Mouse (Mus musculus) ES-Bruce4 (cell line): Measurements from ENCODE around the gene Rab5c. TPM values are rescaled to one million over a fixed set of nuclear protein-coding genes. Genes with fewer than 3 reads are reported as not detected.
A peak's percentile ranks its signal among the peaks of the same experiment; 100 is the strongest.

Source experiments
- H3K27ac ChIP-seq: 2 replicates; pipeline ENCODE4 v1.5.1; 2012; ENCODE audit warnings: low read length, inconsistent platforms; ENCODE audit not compliant: insufficient read depth
- H3K27me3 ChIP-seq: 2 replicates; pipeline ENCODE4 v1.6.1; 2012; ENCODE audit warnings: mild to moderate bottlenecking, low read length, inconsistent platforms; ENCODE audit not compliant: control insufficient read depth, poor library complexity, insufficient read depth, severe bottlenecking
- H3K36me3 ChIP-seq: 2 replicates; pipeline ENCODE4 v1.6.1; 2012; ENCODE audit warnings: inconsistent platforms, mild to moderate bottlenecking, low read length, moderate library complexity; ENCODE audit not compliant: control insufficient read depth, poor library complexity, insufficient read depth, severe bottlenecking
- H3K4me1 ChIP-seq: one replicate; pipeline ENCODE4 v1.8.1; 2011; ENCODE audit warnings: low read length; ENCODE audit not compliant: control insufficient read depth, insufficient read depth
- H3K4me3 ChIP-seq: 2 replicates; pipeline ENCODE4 v1.5.1; 2011; ENCODE audit warnings: low read depth, mild to moderate bottlenecking, low read length
- H3K9ac ChIP-seq: 2 replicates; pipeline ENCODE4 v1.6.1; 2012; ENCODE audit warnings: low read depth, mild to moderate bottlenecking, inconsistent platforms; ENCODE audit not compliant: poor library complexity, severe bottlenecking
- H3K9me3 ChIP-seq: replicated peaks from 2 replicates; pipeline ENCODE4 v1.6.1; 2012; ENCODE audit warnings: mild to moderate bottlenecking, low read length, inconsistent platforms; ENCODE audit not compliant: control insufficient read depth, poor library complexity, insufficient read depth, severe bottlenecking
- CTCF ChIP-seq: IDR thresholded peaks from one replicate; pipeline ENCODE4 v1.8.1; 2011; ENCODE audit warnings: low read depth, low read length
- EP300 ChIP-seq: IDR thresholded peaks from 2 replicates; pipeline ENCODE4 v1.6.1; 2011; ENCODE audit warnings: low read depth, low read length; ENCODE audit not compliant: insufficient read depth
- POLR2A ChIP-seq: IDR thresholded peaks from one replicate; pipeline ENCODE4 v1.8.1; 2011; ENCODE audit warnings: low read length; ENCODE audit not compliant: insufficient read depth
- polyA plus RNA-seq: library from polyadenylated mRNA; stranded (reverse); fragments of >200 nt; gene quantifications from 2 replicates; pipeline ENCODE4 v1.2.4, GENCODE M21; 2011; ENCODE audit warnings: low read depth; ENCODE audit not compliant: missing spikeins, insufficient read depth, insufficient read length

The Rab5c gene
- polyA plus RNA-seq, 1 experiment, result 95.2 TPM

DNA sequence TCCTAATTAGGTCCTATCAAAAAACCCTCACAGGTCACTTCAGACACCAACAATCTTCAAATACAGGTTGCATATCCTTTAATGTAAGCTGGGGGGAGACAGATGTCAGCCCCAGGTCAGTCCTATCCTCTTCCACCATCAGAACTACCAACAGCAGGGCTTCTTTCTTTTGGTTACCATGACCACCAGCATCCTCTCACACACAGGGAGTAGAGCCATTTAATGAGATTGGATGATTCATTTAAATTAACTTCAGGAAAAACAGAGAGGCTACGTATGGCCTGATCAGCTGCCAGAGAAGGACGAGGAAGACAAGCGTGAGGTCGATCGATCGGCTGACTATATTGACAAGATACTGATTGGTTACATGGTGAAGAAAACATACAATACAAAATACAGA lies 23.1 kb downstream of the Rab5c start:
- Histone ChIP-seq H3K36me3 (peaks cover 19% of the 10 kb centered on the region), H3K9ac (no peak overlapping the region), H3K27me3 (no peaks in the 10 kb centered on the region), H3K27ac (peak overlapping the region; percentile 95), H3K4me1 (peaks cover 9% of the 10 kb centered on the region), H3K9me3 (no peaks in the 10 kb centered on the region), H3K4me3 (no peak overlapping the region)
- TF ChIP-seq POLR2A (no peak), EP300 (no peak), CTCF (no peak)

DNA sequence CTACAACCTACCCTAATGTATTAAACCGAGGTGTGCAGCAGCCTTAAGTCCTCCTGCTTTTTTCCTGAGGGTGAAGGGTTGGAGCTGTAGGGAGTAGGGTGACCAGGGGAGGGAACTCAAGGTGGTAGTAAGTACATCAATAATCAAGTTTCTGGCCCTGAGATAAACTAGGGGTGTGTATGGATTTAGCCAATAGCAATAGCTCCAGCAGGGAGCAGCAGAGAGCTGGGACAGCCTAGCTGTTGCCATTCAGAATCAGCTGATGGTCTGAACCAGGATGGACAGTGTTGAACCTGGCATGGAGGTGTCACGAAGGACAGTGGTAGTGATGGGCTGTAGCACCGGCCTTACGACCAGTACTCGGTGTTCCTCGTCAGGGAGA lies 23.5 kb downstream of the Rab5c start:
- Histone ChIP-seq H3K9me3 (no peaks in the 10 kb centered on the region), H3K9ac (peak overlapping the region; percentile 95), H3K4me3 (peak overlapping the region; percentile 79), H3K27ac (peak overlapping the region; percentile 95), H3K27me3 (no peaks in the 10 kb centered on the region), H3K36me3 (peaks cover 20% of the 10 kb centered on the region), H3K4me1 (peaks cover 6% of the 10 kb centered on the region)
- TF ChIP-seq CTCF (peak; percentile 66), EP300 (no peak)

DNA sequence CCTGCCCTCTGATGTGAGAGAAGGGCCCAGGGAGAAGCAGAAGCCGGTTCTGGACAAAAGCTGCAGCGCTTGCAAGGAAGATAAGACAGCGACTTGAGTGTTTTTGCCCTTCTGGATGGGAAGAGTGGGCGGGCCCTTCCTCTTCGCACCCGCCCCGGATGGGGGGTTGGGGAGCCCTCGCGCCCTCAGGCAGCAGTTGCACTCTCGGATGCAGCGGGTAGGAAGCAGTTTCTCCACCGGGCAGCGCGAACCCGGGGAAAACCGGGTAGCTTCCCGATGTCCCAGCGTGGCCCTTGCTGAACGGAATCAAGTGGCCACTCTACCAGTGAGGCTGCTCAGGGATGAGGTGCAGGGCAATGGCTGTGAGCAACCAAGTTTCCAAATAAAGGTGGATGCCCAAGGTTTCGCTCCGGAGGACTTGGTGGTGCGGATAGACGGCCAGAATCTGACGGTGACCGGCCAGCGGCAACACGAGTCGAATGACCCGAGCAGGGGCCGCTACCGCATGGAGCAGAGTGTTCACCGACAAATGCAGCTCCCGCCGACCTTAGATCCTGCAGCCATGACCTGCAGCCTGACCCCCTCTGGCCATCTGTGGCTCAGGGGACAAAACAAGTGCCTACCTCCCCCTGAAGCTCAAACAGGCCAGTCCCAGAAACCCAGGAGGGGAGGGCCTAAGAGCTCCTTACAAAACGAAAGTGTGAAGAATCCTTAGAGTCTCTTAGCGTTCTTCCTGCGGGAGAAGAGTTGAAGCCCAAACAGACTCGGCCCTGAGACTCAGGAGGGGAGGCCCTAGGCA lies 24.1 kb downstream of the Rab5c start, which contains the start of gene Hspb9:
TSS of gene Hspb9 (plus strand) at position 116 of the 799 bp plus-strand sequence.
- no peaks in the 10 kb centered on the region for H3K9me3 ChIP-seq
- H3K27ac ChIP-seq, result peak within 1 kb of the TSS; percentile 95
- H3K9ac ChIP-seq, result peak within 1 kb of the TSS; percentile 95
- H3K36me3 ChIP-seq, result peaks cover 26% of the 10 kb centered on the region
- TF ChIP-seq EP300, result peak; percentile 52; the same call in 1 of the 2 replicates
- TF ChIP-seq POLR2A, result peak; percentile 7
- no peak for TF ChIP-seq CTCF
- peak within 1 kb of the TSS; percentile 79 for H3K4me3 ChIP-seq
- peaks cover 6% of the 10 kb centered on the region for H3K4me1 ChIP-seq
- H3K27me3 ChIP-seq, result no peaks in the 10 kb centered on the region

DNA sequence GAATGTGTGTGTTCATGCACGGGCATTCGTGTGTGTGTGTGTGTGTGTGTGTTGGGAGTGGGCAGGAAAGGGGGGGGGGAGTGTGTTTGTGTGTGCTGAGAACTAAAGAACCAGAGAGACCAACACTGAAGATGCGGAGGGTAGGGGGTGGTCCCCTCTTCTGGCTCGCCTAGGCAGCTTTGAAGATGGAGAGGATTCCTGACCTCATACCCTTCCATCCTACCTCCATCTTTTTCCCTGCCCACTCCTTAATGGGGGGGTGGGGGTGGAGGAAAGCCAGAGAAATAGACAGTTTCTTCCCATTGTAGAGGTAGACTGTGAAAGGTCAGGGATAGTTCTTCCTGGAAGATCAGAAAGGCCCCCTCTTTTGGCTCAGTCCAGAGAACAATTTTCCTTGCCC lies 24.8 kb downstream of the Rab5c start:
- Histone ChIP-seq H3K36me3 (peaks cover 34% of the 10 kb centered on the region), H3K4me1 (peaks cover 4% of the 10 kb centered on the region), H3K27me3 (no peaks in the 10 kb centered on the region), H3K27ac (peak overlapping the region; percentile 95), H3K9ac (peak overlapping the region; percentile 95), H3K4me3 (peak overlapping the region; percentile 79), H3K9me3 (no peaks in the 10 kb centered on the region)
- TF ChIP-seq EP300, result no peak
- no peak for TF ChIP-seq CTCF
- TF ChIP-seq POLR2A, result no peak

DNA sequence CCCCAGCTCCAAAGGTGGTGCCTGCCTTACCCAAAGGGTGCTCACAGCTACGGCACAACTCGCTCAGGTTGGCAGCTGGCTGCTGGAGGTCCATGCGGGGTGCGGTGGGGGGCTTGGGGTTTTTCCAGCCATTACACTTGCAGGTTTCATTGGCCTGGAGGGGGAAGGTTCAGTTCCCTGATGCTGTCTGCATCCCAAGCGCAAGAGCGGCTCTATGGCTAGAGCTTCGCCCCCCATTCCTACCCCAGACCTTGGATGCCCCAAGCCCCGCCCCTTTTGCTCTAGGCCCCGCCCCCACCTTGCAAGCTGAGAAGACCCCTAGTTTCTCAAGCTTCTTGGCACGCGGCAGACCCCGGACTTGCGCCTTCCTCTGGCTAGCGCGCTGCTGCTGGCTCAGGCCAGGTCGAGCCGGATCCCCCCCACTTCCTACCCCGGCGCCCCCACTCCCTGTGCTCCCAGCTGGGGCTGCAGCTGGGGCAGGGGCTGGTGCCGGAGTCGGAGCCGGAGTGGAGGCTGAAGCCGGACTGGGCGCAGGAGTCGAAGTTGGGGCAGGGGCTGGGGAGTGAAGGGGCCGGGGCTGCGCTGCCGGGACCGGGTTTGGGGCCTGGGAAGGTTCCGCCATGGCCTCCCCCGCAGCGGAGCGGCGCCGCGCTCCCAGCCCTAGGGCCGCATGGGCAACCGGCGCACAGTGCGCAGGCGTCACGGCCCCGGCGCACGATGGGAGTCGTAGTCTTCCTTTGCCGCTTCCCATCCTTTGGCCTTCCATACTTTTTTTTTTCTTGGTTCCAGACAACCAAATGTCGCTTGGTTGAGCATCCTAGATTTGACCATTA lies 26.0 kb downstream of the Rab5c start, which contains the start of gene Kat2a:
TSS of gene Kat2a (minus strand) at position 683 of the 833 bp plus-strand sequence.
- Histone ChIP-seq H3K9me3 (no peaks in the 10 kb centered on the region), H3K36me3 (peaks cover 43% of the 10 kb centered on the region), H3K4me3 (peak within 1 kb of the TSS; percentile 82), H3K27ac (peak within 1 kb of the TSS; percentile 95), H3K4me1 (peaks cover 4% of the 10 kb centered on the region), H3K9ac (peak within 1 kb of the TSS; percentile 95), H3K27me3 (no peaks in the 10 kb centered on the region)
- TF ChIP-seq POLR2A (no peak), CTCF (no peak), EP300 (no peak)

DNA sequence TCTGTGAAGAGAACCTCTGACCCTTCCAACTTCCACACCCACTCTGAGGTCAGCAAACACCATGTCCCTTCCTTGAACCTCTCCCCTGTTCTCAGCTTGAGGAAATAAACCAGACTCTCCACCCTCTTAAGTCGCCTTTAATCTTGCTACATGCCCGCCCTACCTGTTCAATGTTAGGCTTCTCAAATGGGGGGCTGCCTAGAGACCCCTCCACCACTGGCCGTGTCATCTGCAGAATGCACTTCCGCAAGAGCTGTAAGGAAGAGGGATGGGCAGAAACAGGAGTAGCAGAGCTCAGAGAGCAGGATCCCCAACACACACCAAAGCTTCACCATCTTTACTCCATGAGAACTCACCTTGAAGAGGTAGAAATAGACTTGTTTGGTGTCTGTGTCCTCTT lies 27.0 kb downstream of the Rab5c start:
- Histone ChIP-seq H3K27me3 (no peaks in the 10 kb centered on the region), H3K27ac (no peak overlapping the region), H3K9me3 (no peaks in the 10 kb centered on the region), H3K9ac (no peak overlapping the region), H3K4me3 (no peak overlapping the region), H3K4me1 (peaks cover 4% of the 10 kb centered on the region), H3K36me3 (peaks cover 50% of the 10 kb centered on the region)
- TF ChIP-seq EP300, result no peak
- no peak for TF ChIP-seq CTCF
- no peak for TF ChIP-seq POLR2A
